Mouse (Mus musculus) MEL (cell line): ENCODE measurements around the gene Rbms3. TPM values are rescaled to one million over a fixed set of nuclear protein-coding genes. Genes with fewer than 3 reads are reported as not detected.

Experiments used
- DNase-seq: peaks from one replicate; pipeline ENCODE4 v3.0.0; 2011; ENCODE audit warnings: low read depth, low spot score
- H3K27ac ChIP-seq: 2 replicates; pipeline ENCODE4 v1.5.1; 2012; ENCODE audit warnings: low read depth, mild to moderate bottlenecking, control low read depth, low read length, moderate library complexity; ENCODE audit not compliant: control insufficient read depth
- H3K27me3 ChIP-seq, 2 experiments: fragments of 150-350 bp in 1 of 2; sonication (generic) in 1 of 2; 2 replicates each; pipeline ENCODE4 v1.6.1; 2012; ENCODE audit warnings: low read length in 2 of 2, mild to moderate bottlenecking in 2 of 2, improper control_type of control experiment in 1 of 2, moderate library complexity in 1 of 2; ENCODE audit not compliant: insufficient read depth in 2 of 2, control insufficient read depth in 1 of 2
- H3K36me3 ChIP-seq, 2 experiments: 2 replicates each; pipeline ENCODE4 v1.6.1; 2012 to 2014; ENCODE audit warnings: low read length in 2 of 2, improper control_type of control experiment in 1 of 2, inconsistent platforms in 1 of 2, mild to moderate bottlenecking in 1 of 2; ENCODE audit not compliant: insufficient read depth in 2 of 2, control insufficient read depth in 1 of 2
- H3K4me1 ChIP-seq, 2 experiments: fragments of 150-350 bp in 1 of 2; sonication (generic) in 1 of 2; 2 replicates each; pipeline ENCODE4 v1.6.1; 2012; ENCODE audit warnings: low read length in 2 of 2, improper control_type of control experiment in 1 of 2, mild to moderate bottlenecking in 1 of 2; ENCODE audit not compliant: insufficient read depth in 2 of 2, control insufficient read depth in 1 of 2
- H3K4me3 ChIP-seq, 2 experiments: fragments of 150-350 bp in 1 of 2; sonication (generic) in 1 of 2; 2 replicates each; pipeline ENCODE4 v1.5.1; 2012; ENCODE audit warnings: low read depth in 2 of 2, low read length in 2 of 2, mild to moderate bottlenecking in 2 of 2, moderate library complexity in 2 of 2, control low read depth in 1 of 2, improper control_type of control experiment in 1 of 2; ENCODE audit not compliant: control insufficient read depth in 1 of 2, insufficient read depth in 1 of 2
- H3K79me2 ChIP-seq: 2 replicates; pipeline ENCODE4 v1.6.1; 2012; ENCODE audit warnings: mild to moderate bottlenecking, low read length, moderate library complexity; ENCODE audit not compliant: control insufficient read depth, poor library complexity, insufficient read depth
- H3K9ac ChIP-seq: 2 replicates; pipeline ENCODE4 v1.6.1; 2012; ENCODE audit warnings: low read depth, mild to moderate bottlenecking, control low read depth, low read length, moderate library complexity; ENCODE audit not compliant: control insufficient read depth, poor library complexity, severe bottlenecking
- H3K9me3 ChIP-seq: fragments of 150-350 bp; sonication (generic); replicated peaks from 2 replicates; pipeline ENCODE4 v1.6.1; 2012; ENCODE audit warnings: mild to moderate bottlenecking, low read length, improper control_type of control experiment, moderate library complexity; ENCODE audit not compliant: insufficient read depth
- BHLHE40 ChIP-seq: IDR thresholded peaks from 2 replicates; pipeline ENCODE4 v1.6.1; 2012; ENCODE audit warnings: low read depth, mild to moderate bottlenecking, inconsistent platforms, low read length, improper control_type of control experiment, borderline replicate concordance
- CHD1 ChIP-seq: IDR thresholded peaks from 2 replicates; pipeline ENCODE4 v1.6.1; 2012; ENCODE audit warnings: low read depth, mild to moderate bottlenecking, inconsistent platforms, low read length, improper control_type of control experiment
- ETS1 ChIP-seq: IDR thresholded peaks from 2 replicates; pipeline ENCODE4 v1.6.1; 2012; ENCODE audit warnings: low read depth, mild to moderate bottlenecking, inconsistent platforms, low read length, improper control_type of control experiment, moderate library complexity
- GABPA ChIP-seq: IDR thresholded peaks from 2 replicates; pipeline ENCODE4 v1.6.1; 2012; ENCODE audit warnings: low read depth, mild to moderate bottlenecking, inconsistent platforms, low read length, improper control_type of control experiment, moderate library complexity
- JUND ChIP-seq: IDR thresholded peaks from 2 replicates; pipeline ENCODE4 v1.6.1; 2011; ENCODE audit warnings: low read depth, mild to moderate bottlenecking, improper control_type of control experiment, low read length
- KAT2A ChIP-seq: conservative IDR thresholded peaks from 2 replicates; pipeline ENCODE4 v1.6.1; 2012; ENCODE audit warnings: low read depth, low read length, improper control_type of control experiment, inconsistent platforms
- MAFK ChIP-seq: IDR thresholded peaks from 2 replicates; pipeline ENCODE4 v1.6.1; 2011; ENCODE audit warnings: low read depth, mild to moderate bottlenecking, low read length, improper control_type of control experiment, borderline replicate concordance
- MAX ChIP-seq: IDR thresholded peaks from 2 replicates; pipeline ENCODE4 v1.6.1; 2011; ENCODE audit warnings: low read length, improper control_type of control experiment
- MAZ ChIP-seq: IDR thresholded peaks from 2 replicates; pipeline ENCODE4 v1.6.1; 2012; ENCODE audit warnings: low read depth, mild to moderate bottlenecking, inconsistent platforms, low read length, improper control_type of control experiment
- MEF2A ChIP-seq: IDR thresholded peaks from 2 replicates; pipeline ENCODE4 v1.6.1; 2014; ENCODE audit warnings: low read depth, mild to moderate bottlenecking, inconsistent platforms, low read length, improper control_type of control experiment; ENCODE audit not compliant: poor library complexity, insufficient replicate concordance, severe bottlenecking; ENCODE audit errors: extremely low read depth
- MYC ChIP-seq: IDR thresholded peaks from 2 replicates; pipeline ENCODE4 v1.6.1; 2011; ENCODE audit warnings: low read depth, mild to moderate bottlenecking, low read length, improper control_type of control experiment, moderate library complexity
- NELFE ChIP-seq: IDR thresholded peaks from 2 replicates; pipeline ENCODE4 v1.6.1; 2011; ENCODE audit warnings: low read depth, low read length, improper control_type of control experiment
- POLR2A ChIP-seq, 2 experiments: IDR thresholded peaks; 2 replicates each; pipeline ENCODE4 v1.6.1; 2011 to 2012; ENCODE audit warnings: low read length in 2 of 2, mild to moderate bottlenecking in 2 of 2, control low read depth in 1 of 2, improper control_type of control experiment in 1 of 2, low read depth in 1 of 2, moderate library complexity in 1 of 2; ENCODE audit not compliant: control insufficient read depth in 1 of 2, insufficient read depth in 1 of 2, poor library complexity in 1 of 2
- RAD21 ChIP-seq: IDR thresholded peaks from 2 replicates; pipeline ENCODE4 v1.6.1; 2011; ENCODE audit warnings: mild to moderate bottlenecking, low read depth, low read length, improper control_type of control experiment
- RCOR1 ChIP-seq: IDR thresholded peaks from 2 replicates; pipeline ENCODE4 v1.6.1; 2012; ENCODE audit warnings: low read depth, mild to moderate bottlenecking, inconsistent platforms, low read length, improper control_type of control experiment
- SMC3 ChIP-seq: IDR thresholded peaks from 2 replicates; pipeline ENCODE4 v1.6.1; 2011; ENCODE audit warnings: low read depth, low read length, improper control_type of control experiment
- ZNF384 ChIP-seq: IDR thresholded peaks from 2 replicates; pipeline ENCODE4 v1.6.1; 2012; ENCODE audit warnings: low read depth, mild to moderate bottlenecking, inconsistent platforms, low read length, improper control_type of control experiment
- polyA plus RNA-seq, 2 experiments: library from polyadenylated mRNA; stranded (reverse) in 1 of 2; unstranded in 1 of 2; fragments of >175 nt in 1 of 2; fragments of >200 nt in 1 of 2; gene quantifications; 2 replicates each; pipeline versions ENCODE4 v1.2.1 to v1.2.4; 2012; ENCODE audit warnings: low replicate concordance in 2 of 2, low read depth in 1 of 2; ENCODE audit not compliant: insufficient read length in 2 of 2, insufficient read depth in 1 of 2, missing spikeins in 1 of 2
- total RNA-seq: library from RNA; depleted of rRNA; stranded (reverse); fragments of 300-350 nt; gene quantifications from 2 replicates; pipeline ENCODE4 v1.2.3, GENCODE M21; 2012

Rbms3 gene
- total and polyA plus RNA-seq, 3 experiments: not detected

DNA sequence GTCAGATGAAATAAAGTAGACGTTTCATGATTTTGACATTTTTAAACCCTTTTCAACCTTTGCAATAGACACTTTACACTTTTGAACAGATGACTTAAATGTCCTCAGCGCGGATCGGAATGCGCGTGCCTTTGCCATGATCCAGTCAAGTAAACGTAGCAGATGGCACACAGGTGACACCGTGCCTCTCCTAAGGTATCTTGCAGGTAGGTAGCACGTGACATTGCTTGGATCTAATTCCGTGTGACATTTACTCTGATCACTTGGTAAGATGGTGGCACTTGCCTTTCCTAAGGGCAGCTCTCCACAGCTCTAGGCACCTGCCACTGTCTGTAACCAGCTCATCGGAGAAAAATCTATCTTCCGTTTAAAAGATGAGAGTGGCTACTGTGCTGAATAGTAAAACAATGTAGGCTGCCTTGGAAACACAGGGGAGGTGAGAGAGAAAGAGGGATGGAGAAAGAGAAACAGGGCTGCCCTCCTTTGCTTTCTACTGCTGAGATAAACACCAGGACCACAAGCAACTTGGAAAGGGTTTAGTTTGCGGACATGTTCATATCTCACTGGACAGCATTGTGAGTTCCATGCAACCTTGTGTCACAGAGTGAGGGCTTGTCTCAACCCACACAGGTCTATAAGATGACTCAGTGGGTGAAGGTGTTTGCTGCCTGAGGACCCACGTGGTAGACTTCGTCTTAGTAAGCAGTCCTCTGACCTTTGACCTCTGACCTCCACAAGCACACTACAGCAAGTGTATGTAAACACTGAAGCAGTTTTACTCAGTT is 338.5 kb downstream of the Rbms3 start:
- no peak for DNase-seq
- H3K4me3 ChIP-seq: no peak overlapping the region
- H3K27ac ChIP-seq: no peak overlapping the region
- no peaks in the 10 kb centered on the region for H3K4me1 ChIP-seq
- H3K9ac ChIP-seq: no peak overlapping the region
- no peaks in the 10 kb centered on the region for H3K36me3 ChIP-seq
- H3K27me3 ChIP-seq: no peaks in the 10 kb centered on the region
- TF ChIP-seq ZNF384: no peak
- no peak for TF ChIP-seq MYC
- TF ChIP-seq BHLHE40: no peak
- no peak for TF ChIP-seq POLR2A (IDR thresholded peaks at IDR 0.05; ENCODE audit: control insufficient read depth in 1 of 2, insufficient read depth in 1 of 2, low read depth in 1 of 2, low read length in 2 of 2, poor library complexity in 1 of 2)
- no peak for TF ChIP-seq GABPA
- no peak for TF ChIP-seq NELFE
- no peak for TF ChIP-seq RAD21
- TF ChIP-seq JUND: no peak
- no peaks in the 10 kb centered on the region for H3K9me3 ChIP-seq
- no peaks in the 10 kb centered on the region for H3K79me2 ChIP-seq

DNA sequence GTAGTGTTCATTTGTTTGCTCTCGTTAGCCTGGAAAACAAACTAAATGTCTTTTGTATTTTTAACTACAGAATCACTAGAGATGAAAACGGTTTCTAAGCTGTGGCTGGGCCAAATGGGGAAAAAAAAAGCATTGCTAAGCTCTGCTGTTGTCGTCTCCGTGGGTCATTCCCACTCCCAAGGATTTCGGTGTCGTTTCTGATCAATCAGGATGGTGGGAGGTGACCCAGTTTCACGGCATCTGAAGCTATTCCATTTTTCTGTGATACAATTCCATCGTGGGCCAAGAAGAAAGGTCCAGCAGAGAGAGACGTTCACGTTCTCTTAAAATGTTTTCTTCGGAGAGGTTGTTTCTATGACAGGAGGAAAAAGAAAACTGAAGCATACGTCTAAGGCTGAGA is 354.9 kb downstream of the Rbms3 start:
- H3K27ac ChIP-seq: no peak overlapping the region
- H3K4me3 ChIP-seq: no peak overlapping the region
- H3K9me3 ChIP-seq: no peaks in the 10 kb centered on the region
- no peak overlapping the region for H3K9ac ChIP-seq
- no peak for DNase-seq
- H3K79me2 ChIP-seq: no peaks in the 10 kb centered on the region
- H3K36me3 ChIP-seq: no peaks in the 10 kb centered on the region
- no peaks in the 10 kb centered on the region for H3K4me1 ChIP-seq
- no peaks in the 10 kb centered on the region for H3K27me3 ChIP-seq
- TF ChIP-seq GABPA: no peak
- TF ChIP-seq CHD1: no peak
- TF ChIP-seq RCOR1: no peak
- no peak for TF ChIP-seq SMC3
- TF ChIP-seq KAT2A: no peak
- TF ChIP-seq MEF2A: no peak
- no peak for TF ChIP-seq NELFE
- no peak for TF ChIP-seq MAZ
- no peak for TF ChIP-seq MAFK
- no peak for TF ChIP-seq MAX
- no peak for TF ChIP-seq POLR2A (IDR thresholded peaks at IDR 0.05; ENCODE audit: control insufficient read depth in 1 of 2, insufficient read depth in 1 of 2, low read depth in 1 of 2, low read length in 2 of 2, poor library complexity in 1 of 2)
- no peak for TF ChIP-seq ETS1
